Mouse (Mus musculus) adrenal gland, postnatal 4 days (tissue): ENCODE measurements around the gene Nmrk1. TPM values are rescaled to one million over a fixed set of nuclear protein-coding genes. Genes with fewer than 3 reads are reported as not detected.

ENCODE experiments used
- DNase-seq, 2 experiments: peaks; one replicate each; pipeline ENCODE4 v3.0.0; 2021 to 2022; ENCODE audit warnings: low spot score in 2 of 2, mixed read lengths in 2 of 2
- total RNA-seq, 2 experiments: library from RNA; stranded (reverse); gene quantifications; 2 replicates each; pipeline ENCODE4 v1.2.3; 2021

Nmrk1 gene
- total RNA-seq, 2 experiments from 2014 or later = 14.5 to 17.7 TPM

- no peak for DNase-seq
These were observed 18.7 kb downstream of the Nmrk1 start for GRCm38 (mm10) chr19:18650473-18650872.

GRCm38 (mm10) chr19:18652592-18652991 is 20.8 kb downstream of the Nmrk1 start:
- no peak for DNase-seq

- DNase-seq = no peak
These were observed 21.3 kb downstream of the Nmrk1 start for GRCm38 (mm10) chr19:18653058-18653457.

- DNase-seq = no peak
These were observed 22.6 kb downstream of the Nmrk1 start for GRCm38 (mm10) chr19:18654330-18654729.

DNA sequence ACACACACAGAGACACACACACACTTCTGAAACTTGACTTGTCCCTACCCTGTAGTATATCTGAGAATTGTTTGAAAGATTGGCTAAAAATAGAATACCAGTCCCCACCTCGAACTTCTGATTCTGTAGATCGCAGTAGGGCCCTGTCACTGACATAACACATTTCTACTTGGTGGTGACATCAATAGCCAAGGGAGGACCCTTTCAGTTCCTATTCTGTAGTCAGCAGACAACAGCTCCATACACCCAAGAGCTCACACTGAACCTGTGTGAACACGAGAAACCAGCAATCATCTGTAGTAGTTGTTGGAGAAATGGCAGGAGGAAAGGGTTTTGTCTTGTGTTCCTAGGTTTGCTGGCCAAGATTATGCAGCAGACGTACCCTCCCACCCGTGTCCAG is 23.2 kb downstream of the Nmrk1 start:
- no peak for DNase-seq

DNA sequence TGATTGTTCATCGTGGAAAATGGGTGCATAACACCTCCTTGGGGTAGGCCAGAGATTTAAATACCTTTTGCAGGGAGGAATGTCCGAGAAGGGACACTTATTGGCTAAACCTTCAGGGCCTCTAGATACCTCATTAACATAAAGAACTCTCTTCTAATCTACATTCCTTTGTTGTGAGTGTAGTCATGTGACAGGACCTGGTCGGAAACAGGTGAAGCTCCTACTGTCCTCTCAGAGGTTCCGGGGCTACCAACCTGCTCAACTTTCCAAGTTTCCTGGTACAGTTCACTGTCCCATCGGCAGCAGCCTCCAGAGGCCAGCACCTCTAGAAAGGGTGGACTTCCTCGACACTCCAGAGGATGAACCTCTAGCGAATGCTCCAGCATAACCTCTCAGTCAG is 24.2 kb downstream of the Nmrk1 start:
- no peak for DNase-seq

- no peak for DNase-seq
These were observed 26.7 kb downstream of the Nmrk1 start for GRCm38 (mm10) chr19:18658473-18658872.

- DNase-seq = no peak
These were observed 27.6 kb downstream of the Nmrk1 start for GRCm38 (mm10) chr19:18659349-18659748.

DNA sequence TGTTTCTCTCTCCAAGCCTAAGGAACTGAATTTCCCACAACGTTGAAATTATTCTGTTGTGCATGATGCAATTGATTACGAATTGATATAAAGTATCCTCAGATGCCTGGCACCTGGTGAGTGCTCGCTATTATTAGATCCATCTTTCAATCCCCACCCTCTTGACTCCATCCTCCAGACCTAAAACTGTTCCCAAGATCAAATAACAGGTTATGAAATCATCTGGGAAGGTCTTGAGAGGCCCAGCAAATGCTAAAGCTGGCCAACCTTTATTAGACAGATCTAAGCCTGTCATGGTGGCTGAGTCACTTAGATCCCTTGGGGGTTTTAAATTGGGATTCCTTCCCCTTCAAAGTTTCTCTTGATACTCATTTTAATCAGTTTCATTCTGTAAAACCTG is 28.7 kb downstream of the Nmrk1 start:
- no peak for DNase-seq

DNA sequence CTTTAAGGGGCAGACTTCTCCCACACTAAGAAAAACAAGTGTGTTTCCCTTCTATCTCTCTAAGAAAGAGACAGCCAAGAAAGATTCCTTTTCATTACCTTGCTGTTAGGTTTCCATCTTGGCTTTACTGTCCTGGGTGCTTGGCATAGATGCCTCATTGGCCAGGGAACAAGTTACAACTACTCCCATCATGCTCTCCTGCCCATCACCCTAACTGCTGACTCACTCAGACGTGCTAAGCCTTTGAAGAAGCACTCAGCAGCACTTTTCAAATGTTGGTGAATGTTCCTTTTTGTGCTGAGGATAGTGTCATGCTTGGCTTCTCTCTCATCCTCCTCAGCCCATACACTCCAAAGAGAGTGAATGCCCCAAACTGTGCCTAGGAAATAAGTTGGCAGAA is 29.9 kb downstream of the Nmrk1 start:
- DNase-seq = no peak

- no peak for DNase-seq
These were observed 32.2 kb downstream of the Nmrk1 start for GRCm38 (mm10) chr19:18663904-18664303.

GRCm38 (mm10) chr19:18666966-18667365 is 35.2 kb downstream of the Nmrk1 start:
- no peak for DNase-seq

DNA sequence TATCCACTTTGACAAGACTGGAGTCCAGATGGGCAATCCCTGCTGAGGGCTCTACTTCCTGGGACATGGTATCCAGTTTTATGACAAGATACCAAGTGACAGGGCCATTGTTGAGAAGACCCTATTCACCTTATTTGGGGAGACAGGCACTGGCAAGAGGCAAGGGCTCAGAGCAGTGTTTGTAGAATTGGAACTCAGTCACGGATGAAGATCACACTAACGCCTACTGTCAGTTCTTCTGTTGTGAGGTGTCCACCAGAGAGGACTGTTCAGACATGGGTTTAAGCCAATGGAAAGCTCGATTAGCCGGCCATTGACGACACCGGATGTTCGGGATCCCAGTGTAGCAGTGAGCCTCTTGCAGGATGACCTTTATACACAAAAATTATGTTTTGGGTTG is 37.8 kb downstream of the Nmrk1 start:
- no peak for DNase-seq

- DNase-seq = peak; percentile 92 to 97
These were observed 38.9 kb downstream of the Nmrk1 start, which contains the start of gene Carnmt1 for GRCm38 (mm10) chr19:18670608-18671007. TSS of gene Carnmt1 (plus strand) at chr19:18670764.

- DNase-seq = peak; percentile 24 to 25
These were observed 39.4 kb downstream of the Nmrk1 start for GRCm38 (mm10) chr19:18671056-18671741.

DNA sequence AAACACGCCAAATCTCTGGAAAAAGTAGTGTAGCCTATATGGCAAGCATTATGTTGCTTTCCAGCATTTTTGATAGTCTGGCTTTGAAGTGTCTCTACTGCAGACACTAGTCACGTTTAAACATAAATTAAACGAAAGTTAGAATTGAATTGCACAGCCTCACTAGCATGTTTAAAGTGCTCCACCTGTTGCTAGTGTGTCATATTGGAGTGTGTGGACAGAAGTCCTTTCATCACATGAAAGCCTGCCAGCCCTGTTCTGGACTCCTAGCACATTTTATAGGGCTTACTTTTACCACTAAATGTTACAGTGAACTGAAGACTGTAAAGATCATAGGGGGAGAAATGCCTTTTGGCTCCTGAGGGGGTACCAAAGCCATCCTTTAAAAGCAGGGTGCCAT is 40.7 kb downstream of the Nmrk1 start:
- no peak for DNase-seq

DNA sequence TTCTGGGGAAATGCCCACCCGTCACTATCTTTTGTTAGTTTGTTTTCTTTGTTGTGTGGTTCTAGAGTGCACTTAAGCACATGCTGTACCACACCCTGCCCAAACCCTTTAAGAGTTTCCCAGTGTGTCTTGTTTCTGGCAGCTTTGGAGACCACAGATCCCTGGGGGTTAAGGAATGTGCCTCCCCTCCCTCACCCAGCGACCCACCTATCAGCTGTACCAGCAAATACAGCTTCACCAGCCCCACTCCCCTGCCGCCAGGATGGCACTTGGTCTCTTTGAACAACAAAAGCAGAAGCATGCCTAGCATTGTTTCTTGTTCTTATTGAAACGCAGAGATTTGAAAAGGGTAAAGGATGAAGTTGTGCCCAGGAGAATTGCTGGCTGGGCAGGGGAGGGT is 41.4 kb downstream of the Nmrk1 start:
- no peak for DNase-seq

GRCm38 (mm10) chr19:18682142-18682541 is 50.4 kb downstream of the Nmrk1 start:
- DNase-seq = no peak

GRCm38 (mm10) chr19:18687556-18687955 is 55.8 kb downstream of the Nmrk1 start:
- DNase-seq = no peak

- no peak for DNase-seq
These were observed 60.4 kb downstream of the Nmrk1 start for GRCm38 (mm10) chr19:18692176-18692575.

DNA sequence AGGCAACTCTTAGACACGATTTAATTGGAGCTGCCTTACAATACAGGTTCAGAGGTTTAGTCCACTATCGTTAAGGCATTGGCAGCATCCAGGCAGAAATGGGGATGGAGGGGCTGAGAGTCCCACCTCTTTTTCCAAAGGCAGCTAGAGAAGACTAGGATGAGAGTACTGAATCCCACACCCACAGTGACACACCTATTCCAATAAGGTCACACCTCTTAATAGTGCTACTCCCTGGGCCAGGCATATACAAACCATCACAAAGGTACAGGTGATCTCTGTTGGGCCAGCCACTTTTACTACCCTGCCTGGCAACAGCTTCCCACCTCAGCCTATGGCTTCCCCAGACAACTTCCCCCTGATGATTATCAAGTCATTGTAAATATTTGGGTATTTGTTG is 61.0 kb downstream of the Nmrk1 start:
- DNase-seq = no peak

DNA sequence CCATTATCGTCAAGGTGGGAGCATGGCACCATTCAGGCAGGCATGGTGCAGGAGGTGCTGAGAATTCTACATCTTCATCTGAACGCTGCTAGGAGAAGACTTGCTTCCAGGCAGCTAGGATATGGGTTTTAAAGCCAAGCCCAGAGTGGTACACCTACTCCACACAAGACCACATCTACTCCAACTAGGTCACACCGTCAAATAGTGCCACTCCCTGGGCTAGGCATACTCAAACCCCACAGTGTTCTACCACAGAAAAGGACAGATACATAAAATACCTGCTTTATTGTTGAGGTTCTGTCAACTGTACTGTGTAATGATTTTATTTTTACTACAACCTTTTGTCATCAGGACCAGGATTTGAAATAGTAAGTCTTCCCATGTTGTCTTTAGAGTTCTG is 63.4 kb downstream of the Nmrk1 start:
- no peak for DNase-seq

GRCm38 (mm10) chr19:18695552-18695951 is 63.8 kb downstream of the Nmrk1 start:
- DNase-seq = no peak
